9 mouse cellular contexts compared by ENCODE assay signal in the genomic region with DNA sequence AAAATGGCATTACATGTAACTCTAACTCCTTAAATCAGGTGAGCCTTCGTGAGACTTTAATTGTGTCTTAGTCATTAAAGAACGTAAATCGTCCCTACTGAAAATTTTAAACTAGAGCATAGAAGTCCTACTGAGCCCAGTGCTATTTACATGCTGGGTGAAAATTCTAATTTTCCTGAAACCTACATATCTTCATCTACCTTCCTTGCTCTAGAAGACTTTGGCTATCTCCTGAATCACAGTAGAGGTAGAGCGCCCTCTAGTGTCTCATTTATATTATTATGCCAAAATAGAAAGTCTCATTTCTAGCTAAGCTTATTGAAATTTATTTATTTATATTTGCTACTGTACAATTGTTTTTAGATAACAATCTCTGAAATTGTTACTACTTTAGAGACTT. TPM values are rescaled to one million over a fixed set of nuclear protein-coding genes. Genes with fewer than 3 reads are reported as not detected.
DNase-seq lines count a peak whose midpoint lies in the region; TF ChIP-seq lines count a peak whose summit lies in the region.
"Had no signal": no experiment of that assay in that cellular context is flagged by ENCODE, and none has a peak within 500 bp of the region (broad histone marks: within the 10 kb centered on the region; RNA-seq: fewer than 3 reads in every experiment).

No protein-coding gene starts in this region.

- no peaks in the 10 kb centered on the region for H3K27me3 ChIP-seq in heart, adult 2 months (ENCODE audit: control insufficient read depth, insufficient read depth, low read length)
- H3K27me3 ChIP-seq: lung, embryonic 15.5 days had no signal

- H3K9ac ChIP-seq in heart, adult 2 months (ENCODE audit: low read depth, low read length): no peak overlapping the region
- H3K9ac ChIP-seq: lung, embryonic 15.5 days had no signal

- DNase-seq in heart, adult 2 months: no peak
- no peak for DNase-seq in heart, adult 9 months (ENCODE audit: low spot score in 2 of 2)
- DNase-seq in lung, postnatal 25 days (ENCODE audit: low spot score): peak; percentile 25
- DNase-seq in lung, postnatal 10 days: no peak
- peak; percentile 8 for DNase-seq in c-Kit-positive CD71-negative TER-119-negative erythroid progenitor cells, embryonic 14.5 days (ENCODE audit: low read depth)
- DNase-seq in retina, postnatal 1 day: peak; percentile 55
- DNase-seq in gastrocnemius, postnatal 36 days: no peak
- DNase-seq in right cerebral cortex, postnatal 10 days (ENCODE audit: low spot score in 2 of 2): no peak

- H3K36me3 ChIP-seq in heart, adult 2 months (ENCODE audit: control insufficient read depth, insufficient read depth, low read length): peaks cover 2% of the 10 kb centered on the region
- H3K36me3 ChIP-seq: lung, embryonic 15.5 days had no signal

- TF ChIP-seq EP300 in heart, adult 2 months (IDR thresholded peaks at IDR 0.05; ENCODE audit: insufficient read depth, low read depth, low read length): no peak

- no peak for TF ChIP-seq POLR2A in heart, adult 2 months (IDR thresholded peaks at IDR 0.05; ENCODE audit: insufficient read depth, low read depth, low read length)

- 58% methylated on average over 4 of the region's 4 CpGs for WGBS in heart, adult 2 months

- peaks cover 3% of the 10 kb centered on the region for H3K4me1 ChIP-seq in heart, adult 2 months (ENCODE audit: control insufficient read depth, insufficient read depth, low read length)

- H3K79me2 ChIP-seq in heart, adult 2 months (replicated peaks; ENCODE audit: control insufficient read depth, insufficient read depth, low read length): no peaks in the 10 kb centered on the region

- peak; percentile 87 for TF ChIP-seq CTCF in heart, adult 2 months (IDR thresholded peaks at IDR 0.05)

- no peak overlapping the region for H3K4me3 ChIP-seq in heart, adult 2 months
- H3K4me3 ChIP-seq: lung, embryonic 15.5 days had no signal

- no peak overlapping the region for H3K27ac ChIP-seq in heart, adult 2 months
- H3K27ac ChIP-seq: lung, embryonic 15.5 days had no signal

- intact Hi-C loops in heart, adult 2 months (cut with DNase I): no loop called here
- intact Hi-C loops in gastrocnemius, postnatal 36 days (cut with DNase I): no loop called here

RNA-seq across cellular contexts. Expression of gene Prdx6b, which starts 24.2 kb away (rescaled TPM):
- total RNA-seq in heart, adult 2 months (2021): not detected
- 0.06 TPM in 1 of 2 replicates, not detected in the other for polyA plus RNA-seq in heart, adult 2 months (2012; rRNA removed)
- total RNA-seq in gastrocnemius, postnatal 36 days (2021): not detected
- polyA plus RNA-seq: lung, embryonic 15.5 days had no signal

RNA-seq across cellular contexts. Expression of gene Dnajc10, which starts 47.2 kb away (rescaled TPM):
- 10 to 100 TPM; 32.6 to 33.9 TPM for total RNA-seq in heart, adult 2 months (2021)
- polyA plus RNA-seq in heart, adult 2 months (2012; rRNA removed): 12.9 and 23.5 TPM in 2 replicates
- 10 to 100 TPM; 19.8 to 21.3 TPM for total RNA-seq in gastrocnemius, postnatal 36 days (2021)

Comparison
In these comparisons a context has a peak if more than half of its experiments do, and no peak if none do; other contexts are left out.
1. DNase-seq: peak in lung, postnatal 25 days (single experiment), c-Kit-positive CD71-negative TER-119-negative erythroid progenitor cells, embryonic 14.5 days (single experiment) and retina, postnatal 1 day (single experiment); none in heart, adult 2 months (0 of 2), heart, adult 9 months (0 of 2), lung, postnatal 10 days (single experiment), gastrocnemius, postnatal 36 days (0 of 2) and right cerebral cortex, postnatal 10 days (0 of 2).